Mouse (Mus musculus) cerebellum, adult 9-11 months (tissue): ENCODE measurements around the gene Msx2.

Experiments
- DNase-seq: peaks from one replicate; pipeline ENCODE4 v3.0.0; 2022

The Msx2 gene

GRCm38 (mm10) chr13:53472614-53473124, at the start of gene Msx2:
TSS of gene Msx2 (minus strand) at chr13:53473074.
- peak; percentile 40 for DNase-seq

- no peak for DNase-seq
Observed at GRCm38 (mm10) chr13:53521468-53521867, 48.6 kb upstream of the Msx2 start.

GRCm38 (mm10) chr13:53520343-53520937, 47.6 kb upstream of the Msx2 start:
- no peak for DNase-seq

- no peak for DNase-seq
Observed at GRCm38 (mm10) chr13:53519727-53520126, 46.9 kb upstream of the Msx2 start.

GRCm38 (mm10) chr13:53518306-53518705, 45.4 kb upstream of the Msx2 start:
- DNase-seq: no peak

GRCm38 (mm10) chr13:53514574-53514973, 41.7 kb upstream of the Msx2 start:
- DNase-seq: no peak

- DNase-seq: no peak
Observed at GRCm38 (mm10) chr13:53511366-53511765, 38.5 kb upstream of the Msx2 start.

- no peak for DNase-seq
Observed at GRCm38 (mm10) chr13:53502406-53502805, 29.5 kb upstream of the Msx2 start.

GRCm38 (mm10) chr13:53501561-53502253, 28.8 kb upstream of the Msx2 start:
- peak; percentile 2 for DNase-seq

GRCm38 (mm10) chr13:53501057-53501456, 28.2 kb upstream of the Msx2 start:
- no peak for DNase-seq

GRCm38 (mm10) chr13:53486512-53486911, 13.6 kb upstream of the Msx2 start:
- DNase-seq: no peak

GRCm38 (mm10) chr13:53475701-53476188, 2.9 kb upstream of the Msx2 start:
- DNase-seq: no peak

- no peak for DNase-seq
Observed at GRCm38 (mm10) chr13:53474491-53474890, 1.6 kb upstream of the Msx2 start.

- DNase-seq: no peak
Observed at GRCm38 (mm10) chr13:53473991-53474390, 1.1 kb upstream of the Msx2 start.

GRCm38 (mm10) chr13:53473291-53473690, 417 bp upstream of the Msx2 start:
- no peak for DNase-seq

- no peak for DNase-seq
Observed at GRCm38 (mm10) chr13:53471926-53472613, 804 bp downstream of the Msx2 start.

GRCm38 (mm10) chr13:53471411-53471810, 1.5 kb downstream of the Msx2 start:
- no peak for DNase-seq

GRCm38 (mm10) chr13:53470437-53471151, 2.3 kb downstream of the Msx2 start:
- DNase-seq: no peak

GRCm38 (mm10) chr13:53469756-53470155, 3.1 kb downstream of the Msx2 start:
- no peak for DNase-seq

- DNase-seq: no peak
Observed at GRCm38 (mm10) chr13:53468171-53468570, 4.7 kb downstream of the Msx2 start.

- DNase-seq: no peak
Observed at GRCm38 (mm10) chr13:53466189-53466866, 6.5 kb downstream of the Msx2 start.

- no peak for DNase-seq
Observed at GRCm38 (mm10) chr13:53465191-53465820, 7.6 kb downstream of the Msx2 start.
